ENCODE assay signal across 17 mouse cellular contexts in genomic region chr2:129489496-129490285, GRCm38 (mm10). TPM values are rescaled to one million over a fixed set of nuclear protein-coding genes. Genes with fewer than 3 reads are reported as not detected.
DNase-seq lines count a peak whose midpoint lies in the region; ATAC-seq and TF ChIP-seq lines count a peak whose summit lies in the region.
"Had no signal": no experiment of that assay in that cellular context is flagged by ENCODE, and none has a peak within 500 bp of the region (broad histone marks: within the 10 kb centered on the region; RNA-seq: fewer than 3 reads in every experiment).

No protein-coding gene starts in this region.

- 0 out of 2 replicates have a peak, but pooled peaks cover 3% of the 10 kb centered on the region for H3K4me1 ChIP-seq in liver, postnatal 0 days (ENCODE audit: insufficient read depth)
- H3K4me1 ChIP-seq in forebrain, embryonic 14.5 days (ENCODE audit: control insufficient read depth, insufficient read depth, low read length), result no peaks in the 10 kb centered on the region
- H3K4me1 ChIP-seq: limb, embryonic 15.5 days; midbrain, embryonic 12.5 days had no signal

- no peak for TF ChIP-seq CTCF in liver, postnatal 0 days (IDR thresholded peaks at IDR 0.05; ENCODE audit: low read depth)

- peak; percentile 9 to 16 for DNase-seq in lung, adult 18-20 months
- no peak for DNase-seq in lung, postnatal 10 days
- DNase-seq in MEL-GATA-1-ER (ENCODE audit: extremely low read depth, low read depth) (peak; percentile 93), MN1 (ENCODE audit: low spot score) (no peak)
- no peak for DNase-seq in liver, postnatal 0 days
- peak; percentile 31 for DNase-seq in skeletal muscle tissue, adult 2 months (ENCODE audit: low read depth, low spot score)
- no peak for DNase-seq in forebrain, embryonic 14.5 days (ENCODE audit: low spot score)
- DNase-seq: adrenal gland, postnatal 36 days; cerebellum, adult 18-20 months; heart, postnatal 10 days; kidney, postnatal 25 days had no signal

- no peaks in the 10 kb centered on the region for H3K27me3 ChIP-seq in liver, postnatal 0 days (ENCODE audit: insufficient read depth, low read length)
- no peaks in the 10 kb centered on the region for H3K27me3 ChIP-seq in forebrain, embryonic 14.5 days (replicated peaks; ENCODE audit: control insufficient read depth, insufficient read depth, low read length)
- H3K27me3 ChIP-seq: limb, embryonic 15.5 days; midbrain, embryonic 12.5 days had no signal

- ATAC-seq in liver, postnatal 0 days, result peak; percentile 54; the same call in 1 of the 2 replicates
- no peak for ATAC-seq in forebrain, embryonic 14.5 days

- H3K9ac ChIP-seq in liver, postnatal 0 days (replicated peaks), result no peak overlapping the region
- H3K9ac ChIP-seq in forebrain, embryonic 14.5 days (ENCODE audit: low read length), result no peak overlapping the region
- H3K9ac ChIP-seq: limb, embryonic 15.5 days; midbrain, embryonic 12.5 days had no signal

- H3K4me2 ChIP-seq in liver, postnatal 0 days (ENCODE audit: low read depth, low read length), result 0 out of 2 replicates have a peak overlapping the region, but pooled peaks have one; percentile 18
- H3K4me2 ChIP-seq in forebrain, embryonic 14.5 days (ENCODE audit: low read length), result no peak overlapping the region
- H3K4me2 ChIP-seq: limb, embryonic 15.5 days; midbrain, embryonic 12.5 days had no signal

- H3K27ac ChIP-seq in liver, postnatal 0 days (ENCODE audit: low read depth), result peak overlapping the region; percentile 67; the same call in 1 of the 2 replicates
- H3K27ac ChIP-seq in forebrain, embryonic 14.5 days (ENCODE audit: low read depth, low read length), result no peak overlapping the region
- H3K27ac ChIP-seq: left cerebral cortex, adult 2 months; limb, embryonic 15.5 days; midbrain, embryonic 12.5 days had no signal

- TF ChIP-seq EP300 in liver, postnatal 0 days (IDR thresholded peaks at IDR 0.05; ENCODE audit: low read depth), result peak; percentile 36; the same call in 1 of the 2 replicates

- H3K4me3 ChIP-seq in liver, postnatal 0 days (ENCODE audit: low read depth, low read length), result no peak overlapping the region
- no peak overlapping the region for H3K4me3 ChIP-seq in forebrain, embryonic 14.5 days (ENCODE audit: low read depth, low read length)
- H3K4me3 ChIP-seq: left cerebral cortex, adult 2 months; limb, embryonic 15.5 days; midbrain, embryonic 12.5 days had no signal

- H3K9me3 ChIP-seq in liver, postnatal 0 days (ENCODE audit: low read length), result no peaks in the 10 kb centered on the region
- H3K9me3 ChIP-seq in forebrain, embryonic 14.5 days (replicated peaks; ENCODE audit: control insufficient read depth, low read length), result no peaks in the 10 kb centered on the region
- H3K9me3 ChIP-seq: limb, embryonic 15.5 days; midbrain, embryonic 12.5 days had no signal

- H3K36me3 ChIP-seq in liver, postnatal 0 days (replicated peaks; ENCODE audit: insufficient read depth, low read length), result no peaks in the 10 kb centered on the region
- H3K36me3 ChIP-seq in forebrain, embryonic 14.5 days (ENCODE audit: control insufficient read depth, insufficient read depth, low read length), result no peaks in the 10 kb centered on the region
- H3K36me3 ChIP-seq: limb, embryonic 15.5 days; midbrain, embryonic 12.5 days had no signal

- 27% methylated on average over 3 of the region's 3 CpGs for WGBS in liver, postnatal 0 days (ENCODE audit: insufficient replicate concordance)
- WGBS in forebrain, embryonic 14.5 days, result 63% methylated on average over 3 of the region's 3 CpGs

RNA-seq across cellular contexts. Expression of gene F830045P16Rik, which starts 46.7 kb away (rescaled TPM):
- polyA plus RNA-seq in liver, postnatal 0 days (2015; fragmentation: Nextera tagmentation; extraction: Ambion mirVana), result not detected in 2 replicates
- not detected in 2 replicates for polyA plus RNA-seq in forebrain, embryonic 14.5 days (2014; fragmentation: Nextera tagmentation; extraction: Ambion mirVana)
- polyA plus RNA-seq: intestine, embryonic 14.5 days; midbrain, embryonic 12.5 days; neural tube, embryonic 11.5 days; stomach, embryonic 16.5 days had no signal

Comparison
In these comparisons a context has a peak if more than half of its experiments do, and no peak if none do; other contexts are left out.
1. DNase-seq: peak in lung, adult 18-20 months (2 of 2), MEL-GATA-1-ER (single experiment) and skeletal muscle tissue, adult 2 months (single experiment); none in lung, postnatal 10 days (single experiment), liver, postnatal 0 days (single experiment), MN1 (single experiment) and forebrain, embryonic 14.5 days (single experiment).